Comparison of ENCODE assay signal across 35 mouse cellular contexts in the genomic region with DNA sequence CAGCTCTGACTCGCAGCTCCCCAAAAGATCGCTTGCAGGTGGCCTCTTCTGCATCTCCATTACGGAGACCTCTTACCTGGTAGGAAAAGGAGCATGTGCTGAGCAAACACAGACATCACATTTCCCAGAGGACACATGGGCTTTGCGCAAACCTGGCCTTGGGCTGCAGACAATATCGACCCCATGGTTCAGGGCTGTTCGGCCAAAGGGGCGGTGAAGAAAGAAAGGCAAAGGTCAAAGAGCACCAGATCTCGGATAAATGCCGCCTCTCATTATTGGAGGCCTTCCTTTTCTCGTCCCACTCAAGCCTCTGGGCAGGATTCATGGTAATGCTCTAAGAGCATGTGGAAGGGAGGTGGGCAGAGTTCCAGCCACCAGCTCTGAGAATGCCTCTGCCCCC. TPM values are rescaled to one million over a fixed set of nuclear protein-coding genes. Genes with fewer than 3 reads are reported as not detected.
DNase-seq lines count a peak whose midpoint lies in the region; ATAC-seq and TF ChIP-seq lines count a peak whose summit lies in the region.
"Had no signal": no experiment of that assay in that cellular context is flagged by ENCODE, and none has a peak within 500 bp of the region (broad histone marks: within the 10 kb centered on the region; RNA-seq: fewer than 3 reads in every experiment).

No protein-coding gene starts in this region.

- TF ChIP-seq EP300 in liver, postnatal 0 days (IDR thresholded peaks at IDR 0.05; ENCODE audit: low read depth) = peak; percentile 90

- H3K4me3 ChIP-seq in midbrain, embryonic 11.5 days (ENCODE audit: low read depth, low read length) = no peak overlapping the region
- no peak overlapping the region for H3K4me3 ChIP-seq in midbrain, postnatal 0 days (ENCODE audit: low read depth, low read length)
- no peak overlapping the region for H3K4me3 ChIP-seq in liver, embryonic 12.5 days
- no peak overlapping the region for H3K4me3 ChIP-seq in liver, postnatal 0 days (ENCODE audit: low read depth, low read length)
- H3K4me3 ChIP-seq in intestine, embryonic 16.5 days (ENCODE audit: low read length) = no peak overlapping the region
- H3K4me3 ChIP-seq: forebrain, embryonic 15.5 days; hindbrain, embryonic 12.5 days; limb, embryonic 13.5 days; midbrain, embryonic 10.5 days; myocyte; neural tube, embryonic 12.5 days had no signal

- peak; percentile 59 for DNase-seq in midbrain, embryonic 11.5 days (ENCODE audit: low spot score, missing footprints)
- DNase-seq in midbrain, postnatal 0 days (ENCODE audit: low spot score) = no peak
- DNase-seq in liver, postnatal 0 days = peak; percentile 72
- DNase-seq in adrenal gland, adult 2 months = no peak
- no peak for DNase-seq in embryo, embryonic 10.5 days (ENCODE audit: low spot score)
- DNase-seq: B cell, adult 2 months; cerebellum, postnatal 14 days; gastrocnemius, postnatal 10 days; heart, postnatal 14 days; kidney, adult 9 months; kidney, postnatal 10 days; lung, embryonic 14.5 days; lung, postnatal 14 days; thymus, adult 2 months; thymus, postnatal 36 days had no signal

- H3K36me3 ChIP-seq in midbrain, embryonic 11.5 days (ENCODE audit: control insufficient read depth, insufficient read depth, low read length) = no peaks in the 10 kb centered on the region
- H3K36me3 ChIP-seq in midbrain, postnatal 0 days (ENCODE audit: insufficient read depth, low read length) = no peaks in the 10 kb centered on the region
- no peaks in the 10 kb centered on the region for H3K36me3 ChIP-seq in liver, embryonic 12.5 days
- H3K36me3 ChIP-seq in liver, postnatal 0 days (replicated peaks; ENCODE audit: insufficient read depth, low read length) = no peaks in the 10 kb centered on the region
- no peaks in the 10 kb centered on the region for H3K36me3 ChIP-seq in intestine, embryonic 16.5 days (ENCODE audit: control insufficient read depth, insufficient read depth, low read length)
- H3K36me3 ChIP-seq: forebrain, embryonic 15.5 days; hindbrain, embryonic 12.5 days; limb, embryonic 13.5 days; midbrain, embryonic 10.5 days; neural tube, embryonic 12.5 days had no signal

- no peaks in the 10 kb centered on the region for H3K9me3 ChIP-seq in midbrain, embryonic 11.5 days (ENCODE audit: control insufficient read depth, low read length)
- no peaks in the 10 kb centered on the region for H3K9me3 ChIP-seq in midbrain, postnatal 0 days (ENCODE audit: low read length)
- no peaks in the 10 kb centered on the region for H3K9me3 ChIP-seq in liver, embryonic 12.5 days (replicated peaks)
- no peaks in the 10 kb centered on the region for H3K9me3 ChIP-seq in liver, postnatal 0 days (ENCODE audit: low read length)
- H3K9me3 ChIP-seq in intestine, embryonic 16.5 days (ENCODE audit: control insufficient read depth, low read length) = no peaks in the 10 kb centered on the region
- H3K9me3 ChIP-seq: forebrain, embryonic 15.5 days; hindbrain, embryonic 12.5 days; limb, embryonic 13.5 days; midbrain, embryonic 10.5 days; neural tube, embryonic 12.5 days had no signal

- no peak overlapping the region for H3K9ac ChIP-seq in midbrain, embryonic 11.5 days (ENCODE audit: low read length)
- no peak overlapping the region for H3K9ac ChIP-seq in midbrain, postnatal 0 days (replicated peaks; ENCODE audit: low read length, poor library complexity, severe bottlenecking)
- H3K9ac ChIP-seq in liver, embryonic 12.5 days = no peak overlapping the region
- 0 out of 2 replicates have a peak overlapping the region, but pooled peaks have one; percentile 34 for H3K9ac ChIP-seq in liver, postnatal 0 days (replicated peaks)
- no peak overlapping the region for H3K9ac ChIP-seq in intestine, embryonic 16.5 days (ENCODE audit: low read depth, low read length)
- H3K9ac ChIP-seq: forebrain, embryonic 15.5 days; hindbrain, embryonic 12.5 days; limb, embryonic 13.5 days; lung, embryonic 14.5 days; neural tube, embryonic 12.5 days had no signal

- no peak overlapping the region for H3K4me2 ChIP-seq in midbrain, embryonic 11.5 days
- no peak overlapping the region for H3K4me2 ChIP-seq in midbrain, postnatal 0 days (ENCODE audit: low read depth, low read length, poor library complexity, severe bottlenecking)
- no peak overlapping the region for H3K4me2 ChIP-seq in liver, embryonic 12.5 days
- peak overlapping the region; percentile 8; the same call in 1 of the 2 replicates for H3K4me2 ChIP-seq in liver, postnatal 0 days (ENCODE audit: low read depth, low read length)
- no peak overlapping the region for H3K4me2 ChIP-seq in intestine, embryonic 16.5 days (ENCODE audit: low read depth, low read length)
- H3K4me2 ChIP-seq: forebrain, embryonic 15.5 days; hindbrain, embryonic 12.5 days; limb, embryonic 13.5 days; lung, embryonic 14.5 days; neural tube, embryonic 12.5 days had no signal

- ATAC-seq in midbrain, embryonic 11.5 days (ENCODE audit: low FRiP score) = peak; percentile 26; the same call in 1 of the 2 replicates
- ATAC-seq in midbrain, postnatal 0 days (ENCODE audit: low FRiP score) = no peak
- ATAC-seq in liver, embryonic 12.5 days = peak; percentile 30; the same call in 1 of the 2 replicates
- peak; percentile 53 for ATAC-seq in liver, postnatal 0 days
- ATAC-seq in intestine, embryonic 16.5 days = no peak
- ATAC-seq: forebrain, embryonic 15.5 days; intestine, postnatal 0 days; midbrain, embryonic 16.5 days had no signal

- H3K27ac ChIP-seq in midbrain, embryonic 11.5 days (ENCODE audit: low read depth, low read length) = no peak overlapping the region
- no peak overlapping the region for H3K27ac ChIP-seq in midbrain, postnatal 0 days (ENCODE audit: low read depth, low read length)
- H3K27ac ChIP-seq in liver, embryonic 12.5 days = peak overlapping the region; percentile 36; the same call in 1 of the 2 replicates
- peak overlapping the region; percentile 93 for H3K27ac ChIP-seq in liver, postnatal 0 days (ENCODE audit: low read depth)
- H3K27ac ChIP-seq in intestine, embryonic 16.5 days (ENCODE audit: low read length) = no peak overlapping the region
- H3K27ac ChIP-seq: forebrain, embryonic 15.5 days; hindbrain, embryonic 12.5 days; limb, embryonic 13.5 days; midbrain, embryonic 10.5 days; neural tube, embryonic 12.5 days had no signal

- no peaks in the 10 kb centered on the region; the same call in 1 of the 2 replicates for H3K27me3 ChIP-seq in midbrain, embryonic 11.5 days (ENCODE audit: control insufficient read depth, insufficient read depth, low read length)
- no peaks in the 10 kb centered on the region for H3K27me3 ChIP-seq in midbrain, postnatal 0 days (ENCODE audit: insufficient read depth, low read length)
- peaks cover 24% of the 10 kb centered on the region for H3K27me3 ChIP-seq in liver, embryonic 12.5 days (replicated peaks)
- no peaks in the 10 kb centered on the region for H3K27me3 ChIP-seq in liver, postnatal 0 days (ENCODE audit: insufficient read depth, low read length)
- H3K27me3 ChIP-seq in intestine, embryonic 16.5 days (replicated peaks; ENCODE audit: control insufficient read depth, insufficient read depth, low read length) = no peaks in the 10 kb centered on the region
- H3K27me3 ChIP-seq: forebrain, embryonic 15.5 days; limb, embryonic 13.5 days had no signal

- 50% methylated on average over 10 of the region's 10 CpGs for WGBS in midbrain, embryonic 11.5 days
- WGBS in midbrain, postnatal 0 days = 56% methylated on average over 10 of the region's 10 CpGs
- WGBS in liver, embryonic 12.5 days (ENCODE audit: insufficient replicate concordance) = 67% methylated on average over 10 of the region's 10 CpGs
- 59% methylated on average over 10 of the region's 10 CpGs for WGBS in liver, postnatal 0 days (ENCODE audit: insufficient replicate concordance)
- WGBS in intestine, embryonic 16.5 days = 57% methylated on average over 10 of the region's 10 CpGs

- peaks cover 3% of the 10 kb centered on the region for H3K4me1 ChIP-seq in midbrain, embryonic 11.5 days (ENCODE audit: control insufficient read depth, insufficient read depth, low read length)
- peaks cover 4% of the 10 kb centered on the region; the same call in 1 of the 2 replicates for H3K4me1 ChIP-seq in midbrain, postnatal 0 days (ENCODE audit: insufficient read depth, low read length)
- H3K4me1 ChIP-seq in liver, embryonic 12.5 days = peaks cover 8% of the 10 kb centered on the region
- H3K4me1 ChIP-seq in liver, postnatal 0 days (ENCODE audit: insufficient read depth) = peaks cover 20% of the 10 kb centered on the region
- 0 out of 2 replicates have a peak, but pooled peaks cover 2% of the 10 kb centered on the region for H3K4me1 ChIP-seq in intestine, embryonic 16.5 days (ENCODE audit: control insufficient read depth, insufficient read depth, low read length)

- no peak for TF ChIP-seq CTCF in midbrain, postnatal 0 days (IDR thresholded peaks at IDR 0.05)
- no peak for TF ChIP-seq CTCF in liver, postnatal 0 days (IDR thresholded peaks at IDR 0.05; ENCODE audit: low read depth)

RNA-seq across cellular contexts. Expression of a gene that starts 1.1 kb away (rescaled TPM):
- polyA plus RNA-seq in midbrain, embryonic 11.5 days (2014; fragmentation: Nextera tagmentation; extraction: Ambion mirVana) = not detected in 2 replicates
- total RNA-seq in midbrain, postnatal 0 days (2014; rRNA removed) = not detected in 2 replicates
- polyA plus RNA-seq in midbrain, postnatal 0 days (2015; fragmentation: Nextera tagmentation; extraction: Ambion mirVana) = 0.04 TPM in 1 of 2 replicates, not detected in the other
- 0.10 and 0.16 TPM in 2 replicates for polyA plus RNA-seq in liver, embryonic 12.5 days (2016; fragmentation: Nextera tagmentation; extraction: Ambion mirVana)
- 18.4 and 29.0 TPM in 2 replicates for polyA plus RNA-seq in liver, postnatal 0 days (2015; fragmentation: Nextera tagmentation; extraction: Ambion mirVana)
- not detected for total RNA-seq in adrenal gland, adult 2 months (2021)
- 0.01 and 0.02 TPM in 2 replicates for polyA plus RNA-seq in adrenal gland, adult 2 months (2012; rRNA removed)
- not detected in 2 replicates for polyA plus RNA-seq in intestine, embryonic 16.5 days (2015; fragmentation: Nextera tagmentation; extraction: Ambion mirVana)
- total RNA-seq: adrenal gland, adult 18-20 months; gastrocnemius, postnatal 10 days; granulocyte monocyte progenitor cell, adult 5-6 weeks; heart, postnatal 14 days had no signal
- polyA plus RNA-seq: cerebellum, adult 2 months; embryonic facial prominence, embryonic 11.5 days; forebrain, embryonic 15.5 days; heart, embryonic 14.5 days; large intestine, adult 2 months; neural tube, embryonic 12.5 days; spleen, adult 2 months; thymus, adult 2 months had no signal

RNA-seq across cellular contexts. Expression of a gene that starts 13.6 kb away (rescaled TPM):
- polyA plus RNA-seq in midbrain, embryonic 11.5 days (2014; fragmentation: Nextera tagmentation; extraction: Ambion mirVana) = 3.1 and 4.1 TPM in 2 replicates
- total RNA-seq in midbrain, postnatal 0 days (2014; rRNA removed) = 4.2 and 6.9 TPM in 2 replicates
- 1.0 and 1.1 TPM in 2 replicates for polyA plus RNA-seq in midbrain, postnatal 0 days (2015; fragmentation: Nextera tagmentation; extraction: Ambion mirVana)
- 0.94 and 1.1 TPM in 2 replicates for polyA plus RNA-seq in liver, embryonic 12.5 days (2016; fragmentation: Nextera tagmentation; extraction: Ambion mirVana)
- polyA plus RNA-seq in liver, postnatal 0 days (2015; fragmentation: Nextera tagmentation; extraction: Ambion mirVana) = 0.04 TPM in 2 replicates
- total RNA-seq in adrenal gland, adult 2 months (2021) = 1 to 10 TPM; 2.6 to 5.0 TPM
- polyA plus RNA-seq in adrenal gland, adult 2 months (2012; rRNA removed) = 9.1 and 10.2 TPM in 2 replicates
- 6.6 and 7.6 TPM in 2 replicates for polyA plus RNA-seq in intestine, embryonic 16.5 days (2015; fragmentation: Nextera tagmentation; extraction: Ambion mirVana)
- total RNA-seq: granulocyte monocyte progenitor cell, adult 5-6 weeks; megakaryocyte progenitor cell, adult 5-6 weeks had no signal

RNA-seq across cellular contexts. Expression of a gene that starts 14.9 kb away (rescaled TPM):
- polyA plus RNA-seq in midbrain, embryonic 11.5 days (2014; fragmentation: Nextera tagmentation; extraction: Ambion mirVana) = not detected in 2 replicates
- total RNA-seq in midbrain, postnatal 0 days (2014; rRNA removed) = not detected in 2 replicates
- not detected in 2 replicates for polyA plus RNA-seq in midbrain, postnatal 0 days (2015; fragmentation: Nextera tagmentation; extraction: Ambion mirVana)
- polyA plus RNA-seq in liver, embryonic 12.5 days (2016; fragmentation: Nextera tagmentation; extraction: Ambion mirVana) = 1.1 and 1.5 TPM in 2 replicates
- polyA plus RNA-seq in liver, postnatal 0 days (2015; fragmentation: Nextera tagmentation; extraction: Ambion mirVana) = 21.0 and 27.2 TPM in 2 replicates
- under 1 TPM in 1 of 2 experiments, not detected in 1; 0.20 TPM for total RNA-seq in adrenal gland, adult 2 months (2021)
- polyA plus RNA-seq in adrenal gland, adult 2 months (2012; rRNA removed) = 0.08 TPM in 1 of 2 replicates, not detected in the other
- not detected in 2 replicates for polyA plus RNA-seq in intestine, embryonic 16.5 days (2015; fragmentation: Nextera tagmentation; extraction: Ambion mirVana)
- total RNA-seq: adrenal gland, adult 18-20 months; gastrocnemius, postnatal 10 days; granulocyte monocyte progenitor cell, adult 5-6 weeks; heart, postnatal 14 days; left cerebral cortex, adult 18-20 months; left cerebral cortex, postnatal 36 days; megakaryocyte progenitor cell, adult 5-6 weeks had no signal
- polyA plus RNA-seq: cerebellum, adult 2 months; embryonic facial prominence, embryonic 11.5 days; forebrain, embryonic 15.5 days; heart, embryonic 14.5 days; hindbrain, embryonic 12.5 days; intestine, postnatal 0 days; large intestine, adult 2 months; limb, embryonic 13.5 days; lung, embryonic 14.5 days; midbrain, embryonic 10.5 days; midbrain, embryonic 16.5 days; myocyte; neural tube, embryonic 12.5 days; spleen, adult 2 months; thymus, adult 2 months had no signal

RNA-seq across cellular contexts. Expression of a gene that starts 24.8 kb away (rescaled TPM):
- polyA plus RNA-seq in midbrain, embryonic 11.5 days (2014; fragmentation: Nextera tagmentation; extraction: Ambion mirVana) = 27.0 and 27.7 TPM in 2 replicates
- total RNA-seq in midbrain, postnatal 0 days (2014; rRNA removed) = 52.0 and 53.2 TPM in 2 replicates
- polyA plus RNA-seq in midbrain, postnatal 0 days (2015; fragmentation: Nextera tagmentation; extraction: Ambion mirVana) = 38.0 and 40.0 TPM in 2 replicates
- 16.7 and 19.0 TPM in 2 replicates for polyA plus RNA-seq in liver, embryonic 12.5 days (2016; fragmentation: Nextera tagmentation; extraction: Ambion mirVana)
- 16.6 and 17.3 TPM in 2 replicates for polyA plus RNA-seq in liver, postnatal 0 days (2015; fragmentation: Nextera tagmentation; extraction: Ambion mirVana)
- total RNA-seq in adrenal gland, adult 2 months (2021) = 100 to 1,000 TPM; 116 to 127 TPM
- 182 and 274 TPM in 2 replicates for polyA plus RNA-seq in adrenal gland, adult 2 months (2012; rRNA removed)
- polyA plus RNA-seq in intestine, embryonic 16.5 days (2015; fragmentation: Nextera tagmentation; extraction: Ambion mirVana) = 17.7 and 18.3 TPM in 2 replicates

RNA-seq across cellular contexts. Expression of a gene that starts 33.6 kb away (rescaled TPM):
- polyA plus RNA-seq in midbrain, embryonic 11.5 days (2014; fragmentation: Nextera tagmentation; extraction: Ambion mirVana) = 1.1 and 1.4 TPM in 2 replicates
- total RNA-seq in midbrain, postnatal 0 days (2014; rRNA removed) = 0.24 and 1.2 TPM in 2 replicates
- polyA plus RNA-seq in midbrain, postnatal 0 days (2015; fragmentation: Nextera tagmentation; extraction: Ambion mirVana) = 0.91 and 1.0 TPM in 2 replicates
- 15.9 and 16.9 TPM in 2 replicates for polyA plus RNA-seq in liver, embryonic 12.5 days (2016; fragmentation: Nextera tagmentation; extraction: Ambion mirVana)
- 13.5 and 14.8 TPM in 2 replicates for polyA plus RNA-seq in liver, postnatal 0 days (2015; fragmentation: Nextera tagmentation; extraction: Ambion mirVana)
- total RNA-seq in adrenal gland, adult 2 months (2021) = 1 to 10 TPM; 1.9 to 2.7 TPM
- 2.7 and 3.7 TPM in 2 replicates for polyA plus RNA-seq in adrenal gland, adult 2 months (2012; rRNA removed)
- 7.9 and 9.0 TPM in 2 replicates for polyA plus RNA-seq in intestine, embryonic 16.5 days (2015; fragmentation: Nextera tagmentation; extraction: Ambion mirVana)

Comparison
In these comparisons a context has a peak if more than half of its experiments do, and no peak if none do; other contexts are left out.
1. ATAC-seq: peak in midbrain, embryonic 11.5 days (single experiment), liver, embryonic 12.5 days (single experiment) and liver, postnatal 0 days (single experiment); none in midbrain, postnatal 0 days (single experiment) and intestine, embryonic 16.5 days (single experiment).
2. DNase-seq: peak in midbrain, embryonic 11.5 days (single experiment) and liver, postnatal 0 days (single experiment); none in midbrain, postnatal 0 days (single experiment), adrenal gland, adult 2 months (single experiment) and embryo, embryonic 10.5 days (single experiment).
3. RNA of a gene that starts 1.1 kb away (polyA plus RNA-seq): 18.4 to 29.0 TPM in liver, postnatal 0 days; 0.10 to 0.16 TPM in liver, embryonic 12.5 days, not detected in midbrain, embryonic 11.5 days, not detected in intestine, embryonic 16.5 days, 0.01 to 0.02 TPM in adrenal gland, adult 2 months and 0.04 TPM in midbrain, postnatal 0 days; every median in the first group is over 10 times any median in the second.
4. H3K27ac ChIP-seq: peak in liver, embryonic 12.5 days (single experiment) and liver, postnatal 0 days (single experiment); none in midbrain, embryonic 11.5 days (single experiment), midbrain, postnatal 0 days (single experiment) and intestine, embryonic 16.5 days (single experiment).